Mouse (Mus musculus) CD4-positive, CD25-positive, alpha-beta regulatory T cell, adult 9 weeks (primary cell): Measurements from ENCODE around the gene Pbxip1. TPM values are rescaled to one million over a fixed set of nuclear protein-coding genes. Genes with fewer than 3 reads are reported as not detected.

Experiments
- polyA plus RNA-seq: library from polyadenylated mRNA; unstranded; fragments of 100-300 nt; shearing (Covaris generic); gene quantifications from one replicate; pipeline ENCODE4 v1.2.1, GENCODE M21; 2017

Pbxip1 gene
- polyA plus RNA-seq: 175 TPM

GRCm38 (mm10) chr3:89436176-89437113 is at the start of gene Pbxip1:
Gene Pbxip1, plus strand, starts transcription at chr3:89436706.

GRCm38 (mm10) chr3:89394006-89394893 is 42.3 kb upstream of the Pbxip1 start, which contains the start of gene Zbtb7b:
Gene Zbtb7b, minus strand, starts transcription at chr3:89394776.

GRCm38 (mm10) chr3:89402693-89403092 is 33.8 kb upstream of the Pbxip1 start, which contains the start of gene Lenep:
Gene Lenep, minus strand, starts transcription at chr3:89402793.

GRCm38 (mm10) chr3:89411490-89412393 is 24.8 kb upstream of the Pbxip1 start, which contains the start of gene Flad1:
Gene Flad1, minus strand, starts transcription at chr3:89411870.

GRCm38 (mm10) chr3:89418170-89418860 is 18.2 kb upstream of the Pbxip1 start, which contains the start of the genes Cks1b and Shc1:
Gene Cks1b, minus strand, starts transcription at chr3:89418383.
Gene Shc1, plus strand, starts transcription at chr3:89418443.

GRCm38 (mm10) chr3:89430171-89431159 is 6.0 kb upstream of the Pbxip1 start, which contains the start of gene Pygo2:
Gene Pygo2, plus strand, starts transcription at chr3:89430214.

GRCm38 (mm10) chr3:89454401-89455177 is 18.1 kb downstream of the Pbxip1 start, which contains the start of gene Pmvk:
Gene Pmvk, plus strand, starts transcription at chr3:89454541.

Other genes starting within 250 kb of the Pbxip1 start
- gene Gba, start 233.8 kb upstream of the Pbxip1 start, polyA plus RNA-seq: 144 TPM
- gene Thbs3, start 221.5 kb upstream of the Pbxip1 start, polyA plus RNA-seq: 2.3 TPM
- 151 TPM for gene Mtx1, start 209.6 kb upstream of the Pbxip1 start, polyA plus RNA-seq
- gene Muc1, start 207.6 kb upstream of the Pbxip1 start, polyA plus RNA-seq: 0.79 TPM
- 281 TPM for gene Krtcap2, start 190.7 kb upstream of the Pbxip1 start, polyA plus RNA-seq
- 4.5 TPM for gene Trim46, start 190.4 kb upstream of the Pbxip1 start, polyA plus RNA-seq
- gene Dpm3, start 177.3 kb upstream of the Pbxip1 start, polyA plus RNA-seq: 132 TPM
- 288 TPM for gene Slc50a1, start 166.1 kb upstream of the Pbxip1 start, polyA plus RNA-seq
- not detected for gene Efna1, start 155.6 kb upstream of the Pbxip1 start, polyA plus RNA-seq
- gene Efna3, start 113.7 kb upstream of the Pbxip1 start, polyA plus RNA-seq: not detected
- gene Efna4, start 98.7 kb upstream of the Pbxip1 start, polyA plus RNA-seq: 0.46 TPM
- 7.2 TPM for gene Adam15, start 86.7 kb upstream of the Pbxip1 start, polyA plus RNA-seq
- gene Dcst2, start 74.7 kb upstream of the Pbxip1 start, polyA plus RNA-seq: 0.20 TPM
- 1.0 TPM for gene Dcst1, start 71.5 kb upstream of the Pbxip1 start, polyA plus RNA-seq
- 62.0 TPM for gene Zbtb7b, start 41.9 kb upstream of the Pbxip1 start, polyA plus RNA-seq
- gene Lenep, start 33.9 kb upstream of the Pbxip1 start, polyA plus RNA-seq: not detected
- 69.2 TPM for gene Flad1, start 24.8 kb upstream of the Pbxip1 start, polyA plus RNA-seq
- 30.0 TPM for gene Cks1b, start 18.3 kb upstream of the Pbxip1 start, polyA plus RNA-seq
- gene Shc1, start 18.3 kb upstream of the Pbxip1 start, polyA plus RNA-seq: 99.8 TPM
- gene Pygo2, start 6.5 kb upstream of the Pbxip1 start, polyA plus RNA-seq: 25.5 TPM
- gene Pmvk, start 17.8 kb downstream of the Pbxip1 start, polyA plus RNA-seq: 27.0 TPM
- not detected for gene Kcnn3, start 83.5 kb downstream of the Pbxip1 start, polyA plus RNA-seq